Mouse (Mus musculus) mouse embryonic stem cell (cell line): ENCODE data around the gene Polrmt.

ENCODE experiments used
- in situ Hi-C, 2 experiments: fragments of 300-500 bp; cut with MboI; formaldehyde crosslinking; loops; 1 replicate in 1 of 2; 3 replicates in 1 of 2; pipeline ENCODE4 v1.14.3; 2019 to 2020; ENCODE audit warnings: low sequenced_read_pairs in 2 of 2, low pct_unique_long_range_greater_than_20kb in 1 of 2, mixed read lengths in 1 of 2; ENCODE audit not compliant: unreplicated experiment in 1 of 2

Gene Polrmt

GRCm38 (mm10) chr10:79745898-79746773, at the start of gene Polrmt:
Gene Polrmt, minus strand, starts transcription at chr10:79746581.
- in situ Hi-C loops: no loop called here

- in situ Hi-C loops: no loop called here
Observed at GRCm38 (mm10) chr10:79795905-79796304, 49.5 kb upstream of the Polrmt start.

- in situ Hi-C loops: no loop called here
Observed at GRCm38 (mm10) chr10:79794491-79794931, 48.1 kb upstream of the Polrmt start.

GRCm38 (mm10) chr10:79793738-79794490, 47.5 kb upstream of the Polrmt start:
- in situ Hi-C loops: no loop called here

GRCm38 (mm10) chr10:79793051-79793737, 46.8 kb upstream of the Polrmt start, which contains the start of gene Palm:
Gene Palm, plus strand, starts transcription at chr10:79793572.
- in situ Hi-C loops: no loop called here

- in situ Hi-C loops: no loop called here
Observed at GRCm38 (mm10) chr10:79792339-79793040, 46.1 kb upstream of the Polrmt start.

GRCm38 (mm10) chr10:79790861-79791260, 44.5 kb upstream of the Polrmt start, which contains the start of gene Prss57:
Gene Prss57, minus strand, starts transcription at chr10:79790961.
- in situ Hi-C loops: no loop called here

- in situ Hi-C loops: no loop called here
Observed at GRCm38 (mm10) chr10:79789581-79789980, 43.2 kb upstream of the Polrmt start.

GRCm38 (mm10) chr10:79788386-79789158, 42.2 kb upstream of the Polrmt start:
- in situ Hi-C loops: no loop called here

GRCm38 (mm10) chr10:79783920-79784800, 37.8 kb upstream of the Polrmt start:
- in situ Hi-C loops: no loop called here

GRCm38 (mm10) chr10:79783050-79783449, 36.7 kb upstream of the Polrmt start:
- in situ Hi-C loops: no loop called here

GRCm38 (mm10) chr10:79781956-79782355, 35.6 kb upstream of the Polrmt start:
- in situ Hi-C loops: no loop called here

- in situ Hi-C loops: no loop called here
Observed at GRCm38 (mm10) chr10:79781139-79781538, 34.8 kb upstream of the Polrmt start.

GRCm38 (mm10) chr10:79780664-79781015, 34.3 kb upstream of the Polrmt start:
- in situ Hi-C loops: no loop called here

GRCm38 (mm10) chr10:79779784-79780663, 33.6 kb upstream of the Polrmt start:
- in situ Hi-C loops: no loop called here

GRCm38 (mm10) chr10:79779193-79779592, 32.8 kb upstream of the Polrmt start:
- in situ Hi-C loops: no loop called here
